Mouse (Mus musculus) embryo, embryonic 11 days (tissue): ENCODE data around the gene Pik3c2a.
"Not testable (repeated sequence)": the region's sequence is repeated elsewhere in the genome, so short reads cannot be mapped to it uniquely, and the experiment has no call there.

Experiments used
- DNase-seq: peaks from one replicate; pipeline ENCODE4 v3.0.0-alpha.2; 2015

The Pik3c2a gene

DNA sequence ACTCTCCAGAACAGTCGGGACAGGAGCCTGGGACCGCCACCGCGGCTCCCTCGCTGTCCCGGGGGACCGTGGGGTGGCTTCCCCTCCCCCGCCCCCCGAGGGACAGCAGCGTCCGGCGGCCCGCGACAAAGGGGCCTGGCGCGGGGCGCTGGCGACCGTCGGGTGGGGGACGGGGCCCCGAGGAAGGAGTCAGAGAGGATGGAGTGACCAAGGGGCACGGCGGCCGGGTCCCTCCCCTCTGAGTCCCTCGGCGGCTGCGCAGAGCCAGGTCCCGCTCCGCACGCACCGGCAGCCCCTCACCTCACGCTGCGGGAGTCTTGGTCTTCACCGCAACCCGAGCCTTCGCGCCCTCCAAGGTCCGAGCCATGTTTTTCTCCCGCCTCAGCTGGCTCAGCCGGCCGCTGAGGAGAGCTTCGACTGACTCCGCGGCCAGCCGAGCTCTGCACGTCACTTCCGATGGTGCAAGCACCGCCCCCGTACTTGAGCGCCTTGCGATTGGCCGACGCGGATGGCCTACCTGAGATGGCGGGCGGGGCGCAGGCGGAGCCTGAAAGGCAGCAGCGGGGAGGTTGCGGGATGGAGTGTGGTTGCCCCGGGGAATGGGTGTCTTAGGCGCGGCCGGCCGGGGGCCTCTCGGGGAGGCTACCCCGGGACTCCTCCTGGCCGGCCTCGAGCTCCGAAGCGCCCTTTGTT lies at the start of gene Pik3c2a:
Pik3c2a (minus strand) TSS at position 446 of the 693 bp plus-strand sequence.
- peak; percentile 99 for DNase-seq

DNA sequence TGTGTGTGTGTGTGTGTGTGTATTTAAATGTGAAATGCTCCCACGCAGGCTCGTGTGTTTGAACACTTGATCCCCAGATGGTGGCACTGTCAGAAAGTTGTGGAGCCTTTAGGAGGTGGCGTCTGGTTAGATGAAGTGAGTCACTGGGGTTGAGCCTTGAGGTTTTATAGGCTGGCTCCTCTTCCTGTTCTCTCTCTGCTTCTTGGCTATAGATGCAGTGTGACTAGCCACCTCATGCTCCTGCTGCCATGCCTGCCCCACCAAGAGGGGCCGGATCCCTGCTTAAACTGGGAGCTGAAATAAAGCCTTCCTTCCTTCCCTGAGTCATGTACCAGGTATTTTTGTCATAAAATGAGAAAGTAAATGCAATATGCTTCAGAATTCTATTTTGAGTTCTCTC lies 47.9 kb upstream of the Pik3c2a start:
- DNase-seq = no peak

DNA sequence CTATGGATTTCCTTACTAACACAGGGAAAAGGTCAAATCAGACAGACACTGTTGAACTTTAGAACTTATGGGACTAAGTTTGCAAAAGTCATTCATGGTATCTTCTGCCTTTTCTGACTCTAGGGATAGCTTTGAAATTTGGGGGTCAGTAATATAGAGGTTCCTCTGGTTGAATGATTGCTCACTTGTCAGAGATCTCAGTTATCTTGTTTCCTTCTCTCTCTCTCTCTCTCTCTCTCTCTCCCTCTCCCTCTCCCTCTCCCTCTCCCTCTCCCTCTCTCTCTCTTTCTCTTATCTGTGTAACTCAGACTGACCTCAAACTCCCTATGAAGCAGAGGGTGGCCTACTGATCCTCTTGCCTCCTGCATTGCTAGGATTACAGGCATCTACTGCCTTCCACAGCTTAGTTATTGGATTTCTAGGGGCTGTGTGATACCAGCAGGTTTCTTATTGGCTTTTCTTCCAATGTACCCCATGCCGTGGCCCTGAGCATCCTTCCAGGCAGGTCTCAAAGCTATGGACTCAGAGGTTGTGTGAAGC lies 41.9 kb upstream of the Pik3c2a start:
- no peak for DNase-seq

DNA sequence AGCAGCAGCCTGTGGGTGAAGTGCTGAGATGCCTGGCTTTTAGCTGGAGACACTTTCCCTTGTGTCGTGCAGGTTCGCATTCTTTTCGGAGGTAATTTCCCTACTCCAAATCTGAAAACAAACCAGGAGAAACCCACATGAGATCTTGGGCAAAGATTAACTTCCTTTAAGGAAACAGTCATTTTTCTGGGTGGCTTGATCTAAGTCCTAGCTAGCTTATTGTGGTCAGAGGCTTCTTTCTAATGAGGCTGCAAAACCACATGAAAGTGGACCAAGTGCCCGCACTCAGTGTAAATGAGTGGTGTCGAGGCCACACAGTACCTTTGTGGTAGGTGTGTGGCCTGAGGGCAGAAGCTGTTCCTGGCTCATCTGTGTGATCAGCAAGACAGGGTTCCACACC lies 41.0 kb upstream of the Pik3c2a start:
- no peak for DNase-seq

DNA sequence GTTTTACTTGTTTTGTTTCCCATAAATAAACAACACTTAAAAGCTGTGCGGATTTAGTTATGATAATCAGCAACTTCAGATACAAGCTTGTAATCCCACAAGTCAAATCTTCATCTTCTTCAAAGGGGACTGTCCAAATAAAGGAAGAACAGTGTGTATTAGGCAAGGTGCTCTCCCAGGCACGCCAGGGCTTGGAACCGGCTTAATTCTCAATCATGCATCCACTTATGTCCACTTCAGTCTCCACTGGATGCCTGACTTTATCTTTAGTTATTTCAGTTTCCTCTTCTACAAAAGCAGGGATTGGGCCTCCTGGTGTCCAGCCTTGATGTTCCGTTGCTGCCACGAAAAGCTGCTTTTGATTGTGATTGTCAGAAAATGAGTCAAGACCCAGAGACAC lies 40.5 kb upstream of the Pik3c2a start:
- no peak for DNase-seq

DNA sequence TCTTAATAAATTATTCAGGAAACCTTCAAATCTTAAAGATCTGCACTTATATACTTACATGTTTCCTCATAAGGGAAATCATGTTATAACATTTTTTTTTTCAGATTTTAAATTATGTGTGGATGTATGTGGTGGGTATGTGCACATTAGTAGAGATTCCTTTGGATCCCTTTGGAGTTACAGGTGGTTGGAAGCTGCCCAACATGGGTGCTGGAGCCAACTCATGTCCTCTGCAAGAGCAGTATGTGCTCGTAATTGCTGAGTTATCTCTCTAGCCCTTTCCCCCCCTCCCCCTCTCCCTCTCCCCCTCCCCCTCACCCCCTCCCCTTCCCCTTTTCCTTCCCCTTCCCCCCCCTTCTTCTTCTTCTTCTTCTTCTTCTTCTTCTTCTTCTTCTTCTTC lies 39.9 kb upstream of the Pik3c2a start:
- DNase-seq = no peak

DNA sequence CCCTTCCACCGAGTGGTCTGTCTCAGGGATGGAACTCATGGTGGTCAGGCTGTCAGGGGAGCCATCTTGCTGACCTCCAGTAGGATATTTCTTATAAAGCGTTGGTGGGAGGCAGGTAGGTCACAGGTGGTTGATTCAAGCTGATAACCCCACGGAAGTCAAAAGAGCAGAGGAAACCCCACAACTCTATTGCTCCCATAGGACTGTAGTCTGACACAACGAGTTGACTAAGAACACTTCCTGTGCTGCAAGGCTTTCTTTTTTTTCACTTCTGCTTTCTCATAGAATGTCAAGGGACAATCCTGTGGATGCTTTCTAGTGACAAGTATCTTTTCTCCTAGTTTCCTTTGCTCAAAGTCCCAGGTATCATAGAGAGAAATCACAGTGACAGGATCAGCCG lies 33.0 kb upstream of the Pik3c2a start:
- no peak for DNase-seq

DNA sequence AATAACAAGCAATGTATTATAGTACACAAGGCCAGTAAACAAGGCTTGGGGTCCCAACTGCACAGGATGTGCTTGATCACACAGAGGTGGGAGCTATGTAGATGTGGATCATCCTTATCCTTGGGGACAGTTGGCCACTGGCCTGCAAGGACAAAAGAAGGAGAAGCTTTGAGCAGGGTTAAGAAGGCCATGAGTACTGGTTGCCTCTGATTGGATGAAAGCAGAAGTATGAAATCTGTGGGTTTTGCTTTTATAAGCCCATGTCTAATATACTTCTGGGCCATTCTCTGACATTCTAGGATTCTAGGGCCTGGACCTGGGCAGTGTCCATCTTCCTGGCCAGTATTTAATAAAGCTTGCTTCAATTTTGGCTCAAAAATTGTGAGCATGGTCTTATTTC lies 32.6 kb upstream of the Pik3c2a start:
- DNase-seq = no peak

DNA sequence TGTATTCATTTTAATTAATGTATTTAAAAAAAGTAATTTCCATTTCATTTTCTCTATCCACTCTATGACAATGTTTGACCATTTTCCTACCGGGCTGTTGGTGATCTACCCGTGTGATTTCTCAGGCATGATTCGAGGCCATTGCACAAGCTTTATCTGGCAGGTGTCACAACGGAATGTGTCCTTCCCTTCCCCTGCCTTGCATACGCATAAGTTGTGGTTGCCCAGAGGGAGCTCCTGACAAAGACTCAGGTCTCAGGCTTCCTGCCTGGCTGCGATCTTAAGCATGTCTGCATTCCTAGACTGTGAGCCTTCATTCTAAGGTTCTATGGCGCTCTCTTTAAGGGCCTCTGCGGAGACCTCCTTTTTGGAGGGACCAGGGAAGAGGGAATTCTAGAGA lies 18.9 kb upstream of the Pik3c2a start:
- DNase-seq = peak; percentile 5

DNA sequence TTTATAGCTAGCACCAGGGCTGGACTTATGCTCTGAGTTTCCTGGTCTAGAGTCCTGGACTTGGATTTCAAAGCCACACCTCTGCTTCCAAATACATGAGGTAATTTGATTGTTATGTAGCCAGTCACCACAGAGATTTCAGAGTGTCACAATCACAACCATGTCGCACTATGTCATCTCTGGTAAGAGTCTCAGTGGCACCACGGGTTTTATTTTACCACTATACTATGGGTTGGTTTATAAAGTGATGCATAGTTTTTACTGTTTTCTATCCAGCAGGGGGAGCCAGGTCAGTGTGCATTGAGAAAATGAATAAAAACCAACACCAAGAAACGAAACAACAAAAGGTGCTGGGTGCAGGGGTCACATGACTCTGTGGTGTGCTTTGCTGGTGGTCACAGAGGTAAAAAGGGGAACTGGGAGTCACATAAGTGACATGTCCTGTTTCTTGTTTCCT lies 15.8 kb upstream of the Pik3c2a start:
- peak; percentile 41 for DNase-seq

DNA sequence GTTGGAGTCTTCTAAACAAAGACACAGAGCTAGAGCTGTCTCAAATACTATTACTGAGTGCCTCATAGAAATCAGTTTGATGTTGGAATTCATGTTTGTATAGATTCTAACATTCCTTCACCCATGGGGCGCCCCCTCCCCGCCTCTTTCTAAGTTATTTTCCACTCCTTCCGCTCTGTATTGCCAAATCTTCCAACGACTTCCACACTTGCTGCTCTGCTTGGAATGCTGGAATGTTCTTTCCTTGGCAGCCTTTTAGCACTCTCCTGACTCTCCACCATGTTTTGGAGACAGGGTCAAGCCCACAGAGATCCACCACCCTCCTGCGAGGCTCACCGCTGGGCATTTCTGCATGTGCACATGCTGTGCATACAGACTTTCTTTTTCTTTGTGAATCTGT lies 14.1 kb upstream of the Pik3c2a start:
- no peak for DNase-seq

DNA sequence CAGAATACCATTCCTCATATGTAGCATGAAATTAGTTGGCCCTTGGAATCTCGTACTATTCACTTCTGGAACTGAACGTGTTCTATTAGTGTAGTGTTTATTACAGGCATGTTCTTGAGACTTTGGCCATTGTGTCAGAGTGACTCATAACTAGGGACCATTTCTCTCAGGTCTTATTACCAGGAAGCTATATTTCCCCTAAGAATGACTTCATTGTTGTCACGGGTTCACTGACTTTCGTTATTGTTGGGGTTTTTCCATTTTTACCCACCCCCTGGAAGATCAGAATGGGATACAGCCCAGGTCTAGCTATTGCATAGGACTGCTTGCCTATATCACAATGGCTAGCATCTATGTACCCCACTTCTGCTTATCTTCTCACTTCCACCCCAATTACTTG lies 13.7 kb upstream of the Pik3c2a start:
- DNase-seq = no peak

DNA sequence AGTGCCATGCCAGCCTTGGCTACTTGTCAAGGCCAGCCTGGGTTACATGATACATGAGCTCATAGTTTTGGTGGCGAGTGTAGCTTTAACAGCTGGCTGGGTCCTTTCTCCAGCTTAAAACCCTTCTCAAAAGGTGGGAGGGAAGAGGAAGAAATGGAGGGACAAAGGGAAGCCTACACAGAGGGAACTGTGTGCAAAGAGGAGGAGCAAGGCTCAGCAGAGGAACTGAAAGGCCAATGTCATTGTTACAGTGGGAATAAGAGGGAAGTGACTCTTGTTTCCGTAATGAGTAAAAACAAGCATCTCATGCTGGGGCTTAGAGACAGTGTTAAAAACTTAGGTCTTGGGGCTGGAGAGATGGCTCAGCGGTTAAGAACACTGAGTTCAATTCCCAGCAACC lies 3.4 kb upstream of the Pik3c2a start:
- no peak for DNase-seq

DNA sequence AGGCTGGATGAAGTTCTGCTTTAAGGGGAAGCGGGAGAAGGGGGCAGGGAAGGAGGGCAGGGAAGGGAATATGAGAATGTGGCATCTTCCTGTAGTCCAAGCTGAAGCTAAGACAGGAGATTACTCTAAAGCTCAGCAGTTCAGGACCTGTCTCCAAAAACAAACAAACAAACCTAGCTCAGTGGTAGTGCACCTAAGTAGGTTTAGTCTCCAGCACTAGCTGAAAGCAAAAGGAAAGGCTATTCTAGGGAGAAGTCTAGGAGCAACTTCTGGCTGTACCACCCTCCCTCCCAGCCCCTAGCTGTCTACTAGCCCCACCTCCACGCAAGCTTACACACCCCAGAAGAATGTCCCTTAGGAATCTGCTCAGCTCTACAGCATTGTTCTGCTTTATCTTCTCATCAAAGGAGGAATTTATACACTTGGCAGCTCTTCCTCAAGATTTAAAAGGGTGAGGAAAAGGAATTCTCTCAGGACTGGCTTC lies 1.1 kb upstream of the Pik3c2a start:
- peak; percentile 41 for DNase-seq

DNA sequence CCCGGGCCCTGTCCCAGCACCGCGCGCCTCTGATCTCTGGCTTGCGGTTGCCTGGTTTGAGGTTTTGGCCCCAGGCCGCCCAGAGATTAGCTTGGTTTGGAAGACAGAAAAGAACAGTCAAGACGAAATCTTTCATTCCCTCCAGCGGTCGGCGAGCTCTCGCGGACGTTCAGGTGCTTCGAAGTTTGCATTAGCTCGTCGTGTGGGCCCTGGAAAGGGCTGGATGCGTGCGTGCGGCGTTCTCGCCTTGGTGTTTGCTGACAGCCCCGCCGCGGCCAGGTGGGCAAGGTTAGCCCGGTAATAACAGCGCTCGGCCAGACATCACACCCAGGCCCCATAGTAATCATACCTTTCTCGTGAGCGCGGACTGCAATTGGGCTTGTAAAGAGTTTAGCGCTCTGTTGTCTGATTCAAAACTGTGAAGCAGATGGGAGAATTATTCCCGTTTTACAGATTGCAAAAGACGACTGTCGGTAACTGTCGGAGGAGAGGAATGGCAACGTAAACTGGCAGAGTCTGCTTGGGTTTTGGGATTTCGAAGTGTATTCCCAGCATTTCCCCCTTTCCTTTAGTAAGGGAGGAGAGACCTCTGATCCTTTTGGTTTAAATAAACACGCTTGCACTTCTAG lies 562 bp upstream of the Pik3c2a start:
- no peak for DNase-seq

DNA sequence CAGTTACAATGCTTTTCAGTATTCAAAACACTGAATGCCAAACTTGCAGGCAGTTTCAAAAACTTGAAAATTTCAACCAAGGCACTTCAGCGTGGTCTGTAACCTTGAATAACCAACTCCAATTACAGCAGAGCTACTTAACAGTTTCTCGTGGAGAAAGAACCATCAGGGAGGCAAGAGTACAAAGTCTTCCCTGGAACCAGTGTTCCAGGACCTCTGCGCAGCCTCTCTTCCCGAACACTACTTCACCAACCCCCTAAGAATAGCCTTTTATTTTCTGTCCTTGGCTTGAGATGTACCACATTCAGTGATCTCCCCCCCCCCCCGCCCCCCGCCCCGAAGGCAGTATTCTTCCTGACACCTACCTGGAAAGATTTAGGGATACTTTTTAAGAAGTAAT lies 1.0 kb downstream of the Pik3c2a start:
- no peak for DNase-seq

DNA sequence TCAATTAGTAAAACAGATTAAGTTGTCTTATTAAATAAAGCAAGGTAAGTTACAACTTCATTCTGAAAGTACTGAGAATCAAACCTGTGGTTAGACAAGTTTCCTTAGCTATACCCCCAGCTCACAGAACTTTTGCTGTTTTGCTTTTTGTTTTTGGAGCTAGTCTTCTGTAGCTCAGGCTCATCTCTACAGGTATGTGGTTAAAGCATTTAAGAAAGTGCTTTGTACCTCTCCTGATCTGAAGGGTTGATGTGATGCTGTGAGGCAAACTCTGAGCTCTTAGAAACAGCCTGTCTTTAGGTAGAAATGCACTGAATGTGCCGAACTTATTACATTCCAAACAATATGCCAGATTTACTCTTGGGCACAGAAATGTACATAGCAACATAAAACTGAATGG lies 1.9 kb downstream of the Pik3c2a start:
- no peak for DNase-seq

DNA sequence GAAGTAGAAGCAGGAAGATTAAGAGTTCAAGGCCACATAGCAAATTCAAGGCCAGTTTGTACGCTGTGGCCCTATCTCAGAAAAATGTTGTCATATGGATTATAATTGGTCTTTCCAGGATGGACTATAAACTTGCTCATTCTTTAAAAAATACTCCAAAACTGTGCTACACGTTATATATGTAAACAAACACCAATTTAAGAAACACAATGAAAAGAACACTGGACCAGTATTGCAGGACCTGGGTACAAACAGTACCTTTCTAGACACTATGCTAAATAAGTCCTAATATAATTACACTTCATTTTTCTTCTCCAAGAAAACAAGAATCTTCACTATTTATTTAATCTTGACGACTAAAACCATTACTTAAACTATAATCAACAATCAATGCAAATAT lies 11.6 kb downstream of the Pik3c2a start:
- no peak for DNase-seq

DNA sequence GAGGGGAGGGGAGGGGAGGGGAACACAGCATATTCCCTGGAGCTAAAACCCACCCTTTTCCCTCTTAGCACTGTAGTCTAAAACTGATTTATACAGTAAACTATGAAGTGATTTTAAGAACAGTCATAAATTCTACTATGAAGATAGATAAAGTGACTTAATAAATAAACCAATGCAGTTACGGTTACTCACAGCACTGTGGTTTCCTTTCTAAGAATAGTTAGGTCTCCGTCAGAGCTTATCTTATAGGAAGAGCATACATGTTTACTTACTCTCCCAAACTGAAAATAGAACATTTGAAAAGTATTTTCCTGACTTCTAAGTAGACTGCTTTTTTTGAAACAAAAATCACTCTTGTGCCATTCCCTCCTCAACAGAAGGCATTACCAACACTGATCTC lies 12.3 kb downstream of the Pik3c2a start:
- no peak for DNase-seq

DNA sequence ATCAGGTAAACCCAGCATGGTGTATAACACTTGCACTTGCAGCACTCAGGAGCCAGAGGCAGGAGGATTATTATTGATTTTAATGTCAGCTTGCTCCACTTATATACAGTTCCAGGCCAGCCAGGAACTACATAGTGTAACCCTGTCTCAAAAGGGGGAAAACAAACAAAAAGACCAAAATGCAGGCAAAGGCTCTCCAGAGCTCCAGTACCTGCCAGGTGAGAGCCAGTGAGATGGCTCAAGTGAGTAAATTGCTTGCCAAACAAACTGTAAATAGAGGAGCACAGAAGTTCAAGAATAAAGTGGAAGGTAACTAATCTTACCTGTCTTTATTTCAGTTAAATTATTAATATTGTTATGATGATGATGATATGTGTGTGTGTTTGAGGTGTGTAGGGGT lies 16.0 kb downstream of the Pik3c2a start:
- DNase-seq = no peak

DNA sequence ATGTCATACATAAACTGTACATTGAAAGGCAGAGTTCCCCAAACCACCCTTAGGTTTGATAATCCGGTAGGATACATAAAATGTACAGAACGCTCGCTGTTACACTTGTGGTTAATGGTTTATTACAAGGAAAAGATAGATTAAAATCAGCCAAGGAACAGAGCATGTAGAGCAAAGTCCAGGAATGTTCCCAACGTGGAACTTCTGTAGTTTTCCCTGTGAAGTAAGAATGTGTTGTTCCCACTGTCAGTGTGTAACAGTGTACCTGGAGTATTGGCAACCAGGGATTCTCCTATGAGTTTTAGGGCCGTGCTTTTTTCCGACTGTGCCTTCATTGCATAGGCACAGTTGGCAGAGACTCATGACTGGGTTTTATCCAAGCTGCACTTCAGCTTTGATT lies 17.5 kb downstream of the Pik3c2a start:
- DNase-seq = no peak

DNA sequence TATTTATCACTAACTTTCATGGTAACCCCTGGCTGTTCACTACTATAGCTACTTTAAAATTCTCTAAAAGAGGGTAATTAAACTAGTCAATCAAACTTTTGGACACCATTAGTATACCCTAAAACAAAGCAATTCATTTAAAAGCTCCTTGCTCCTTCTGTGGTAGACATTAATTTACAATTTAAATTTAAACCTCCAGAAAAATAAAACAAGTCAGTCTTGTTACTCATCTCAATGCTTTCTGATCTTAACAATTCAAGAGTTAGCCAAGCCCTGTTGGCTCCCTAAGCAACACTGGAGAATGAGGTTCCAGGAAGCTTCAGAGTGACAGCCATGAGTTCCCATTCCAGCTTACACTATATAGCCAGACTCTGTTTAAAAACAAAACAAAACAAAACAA lies 22.2 kb downstream of the Pik3c2a start:
- no peak for DNase-seq

DNA sequence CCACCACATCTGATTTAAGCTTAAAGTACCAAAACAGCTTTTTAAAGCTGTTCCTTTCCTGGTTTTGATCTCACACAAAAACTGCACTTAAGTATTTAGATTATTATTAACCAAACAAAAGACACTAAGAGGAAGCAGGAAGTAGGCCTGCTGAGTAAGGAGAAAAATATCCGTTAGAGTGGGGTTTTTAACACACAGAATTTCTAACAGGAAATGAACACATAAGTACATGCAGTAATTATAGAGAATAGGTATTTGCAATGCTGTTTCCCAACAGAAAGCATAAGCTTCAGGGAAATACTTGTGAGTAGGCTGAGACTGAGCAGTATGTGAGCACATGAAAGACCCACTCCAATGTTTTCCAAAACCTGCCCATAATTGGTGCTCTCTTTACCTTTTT lies 33.8 kb downstream of the Pik3c2a start:
- no peak for DNase-seq

DNA sequence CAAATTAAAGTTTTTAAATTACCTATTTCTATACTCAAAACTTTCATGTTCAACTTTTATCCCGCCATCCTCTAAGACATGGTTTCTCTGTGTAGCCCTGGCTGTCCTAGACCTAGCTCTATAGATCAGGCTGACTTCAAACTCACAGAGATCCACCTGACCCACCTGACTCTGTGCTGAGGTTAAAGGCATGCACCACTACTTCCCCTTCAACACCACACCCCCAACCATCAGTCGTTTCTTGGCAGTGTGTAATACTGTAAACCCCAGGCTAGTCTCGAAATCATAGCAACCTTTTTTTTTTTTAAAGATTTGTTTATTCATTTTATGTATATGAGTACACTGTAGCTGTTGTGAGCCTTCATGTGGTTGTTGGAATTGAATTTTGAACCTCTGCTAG lies 50.9 kb downstream of the Pik3c2a start:
- DNase-seq = no peak

DNA sequence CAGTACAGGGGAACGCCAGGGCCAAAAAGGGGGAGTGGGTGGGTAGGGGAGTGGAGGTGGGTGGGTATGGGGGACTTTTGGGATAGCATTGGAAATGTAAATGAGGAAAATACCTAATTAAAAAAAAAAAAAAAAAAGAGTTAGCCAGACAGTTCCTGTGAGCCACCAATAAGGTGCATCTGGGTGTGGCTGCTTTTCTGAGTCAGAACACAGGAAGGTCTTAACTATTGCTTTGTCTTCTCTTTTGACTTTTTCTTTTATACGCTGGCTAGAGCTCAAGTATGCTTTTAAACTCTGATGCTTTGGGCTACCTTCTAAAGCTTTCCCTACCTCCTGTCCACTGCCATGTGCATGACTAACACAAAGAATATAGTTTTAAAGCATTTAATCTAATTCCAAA lies 55.9 kb downstream of the Pik3c2a start:
- not testable (repeated sequence) for DNase-seq
